Mouse (Mus musculus) neutrophil, adult 5-6 weeks (primary cell): ENCODE data around the gene Ano2. TPM values are rescaled to one million over a fixed set of nuclear protein-coding genes. Genes with fewer than 3 reads are reported as not detected.

Experiments
- ATAC-seq: fragments of 151-379, 151-347 bp; 2 replicates; pipeline ENCODE4 v1.8.0; 2017; ENCODE audit warnings: mild to moderate bottlenecking, moderate TSS enrichment; ENCODE audit not compliant: insufficient number of reproducible peaks, poor library complexity, low FRiP score, severe bottlenecking; ENCODE audit errors: extremely low read depth
- total RNA-seq: library from RNA; stranded (forward); fragments of 200-1000 nt; gene quantifications from 2 replicates; pipeline ENCODE4 v1.2.3, GENCODE M21; 2017

Ano2 gene
- total RNA-seq, 1 experiment from 2014 or later: not detected

GRCm38 (mm10) chr6:125874742-125875141 is 184.5 kb downstream of the Ano2 start:
- ATAC-seq: no peak

DNA sequence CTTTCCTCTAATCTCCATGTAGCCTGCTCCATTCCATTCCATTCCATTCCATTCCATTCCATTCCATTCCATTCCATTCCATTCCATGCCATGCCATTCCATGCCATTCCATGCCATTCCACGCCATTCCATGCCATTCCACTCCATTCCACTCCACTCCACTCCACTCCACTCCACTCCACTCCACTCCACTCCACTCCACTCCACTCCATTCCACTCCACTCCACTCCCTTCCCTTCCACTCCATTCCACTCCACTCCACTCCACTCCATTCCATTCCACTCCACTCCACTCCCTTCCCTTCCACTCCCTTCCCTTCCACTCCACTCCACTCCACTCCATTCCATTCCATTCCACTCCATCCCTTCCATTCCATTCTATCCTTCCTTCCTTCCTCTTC is 186.7 kb downstream of the Ano2 start:
- ATAC-seq: no peak

- no peak for ATAC-seq
Measured at GRCm38 (mm10) chr6:125878671-125879070, 188.5 kb downstream of the Ano2 start.

DNA sequence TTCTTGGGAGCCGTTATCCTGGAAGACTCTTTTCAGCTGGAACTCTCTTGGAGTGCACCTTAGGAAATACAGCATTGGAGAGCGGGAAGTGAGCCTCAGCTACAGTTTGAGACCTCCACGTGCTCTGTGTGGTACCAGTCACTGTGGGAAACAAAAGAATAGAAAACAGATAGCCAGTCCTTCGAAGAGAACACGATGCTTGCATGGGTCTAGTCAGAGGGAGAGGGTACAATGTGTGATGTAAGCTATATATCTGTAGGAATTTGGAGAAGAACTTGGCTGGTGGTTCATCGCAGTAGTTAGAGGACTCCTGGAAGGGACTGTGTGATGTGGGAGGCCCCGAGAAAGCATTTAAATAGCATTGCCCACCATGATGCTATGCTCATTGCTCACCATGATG is 189.1 kb downstream of the Ano2 start:
- no peak for ATAC-seq

DNA sequence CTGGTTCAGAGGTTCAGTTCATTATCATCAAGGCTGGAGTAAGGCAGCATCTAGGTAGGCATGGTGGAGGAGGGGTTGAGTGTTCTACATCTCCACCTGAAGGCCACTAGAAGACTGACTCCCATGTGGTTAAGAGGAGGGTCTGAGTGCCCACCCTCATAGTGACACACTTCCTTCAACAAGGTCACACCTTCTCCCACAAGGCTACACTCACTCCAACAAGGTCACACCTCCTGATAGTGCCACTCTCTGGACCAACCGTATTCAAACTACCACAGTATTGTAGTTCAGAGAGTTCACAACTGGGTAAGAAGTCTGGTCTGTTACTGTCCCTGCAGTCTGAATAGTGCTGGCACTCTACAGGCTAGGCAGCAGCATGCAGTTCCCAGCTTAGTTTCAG is 198.4 kb downstream of the Ano2 start:
- ATAC-seq: no peak

GRCm38 (mm10) chr6:125894340-125894739 is 204.1 kb downstream of the Ano2 start:
- ATAC-seq: no peak

GRCm38 (mm10) chr6:125914446-125914845 is 224.2 kb downstream of the Ano2 start:
- ATAC-seq: no peak

GRCm38 (mm10) chr6:125922746-125923145 is 232.5 kb downstream of the Ano2 start:
- no peak for ATAC-seq

GRCm38 (mm10) chr6:125924979-125925378 is 234.8 kb downstream of the Ano2 start:
- ATAC-seq: no peak

DNA sequence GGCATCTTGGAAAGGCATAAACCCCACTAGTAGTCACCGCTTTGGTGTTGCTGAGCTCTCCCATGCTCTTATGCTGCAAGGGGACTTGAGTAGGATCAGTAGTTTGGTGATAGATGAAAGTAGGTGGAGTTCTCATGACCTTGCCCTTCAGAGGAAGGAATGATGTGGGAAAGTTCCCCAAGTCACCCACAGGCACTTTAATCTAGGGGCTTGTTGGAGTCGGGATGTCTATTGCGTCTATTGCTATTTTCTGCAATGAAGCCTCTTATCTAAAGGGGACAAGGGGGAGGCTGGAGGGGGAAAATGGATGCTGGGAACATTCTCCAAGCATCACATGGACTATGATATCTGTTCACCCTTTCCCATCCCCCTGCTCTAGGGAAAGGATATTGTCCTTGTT is 235.6 kb downstream of the Ano2 start:
- no peak for ATAC-seq

DNA sequence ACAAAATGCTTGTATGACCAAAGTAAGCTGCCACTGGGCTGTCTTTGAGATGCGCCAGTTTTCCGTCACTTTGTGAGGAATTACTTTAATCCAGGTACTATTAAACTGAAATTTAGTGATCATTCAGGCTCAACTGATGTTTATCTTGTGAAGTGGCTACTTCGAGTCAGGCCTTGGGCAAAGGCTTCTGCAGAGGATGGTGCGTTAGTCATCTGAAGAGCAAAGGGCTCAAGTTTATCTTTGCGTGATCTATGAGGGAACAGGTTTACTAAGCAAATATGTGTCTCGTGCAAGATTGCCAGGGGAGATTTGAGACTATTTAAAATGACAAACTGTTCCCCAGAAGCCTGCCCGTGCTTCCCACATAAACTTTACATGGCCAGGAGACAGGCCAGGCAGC is 241.7 kb downstream of the Ano2 start:
- ATAC-seq: no peak

DNA sequence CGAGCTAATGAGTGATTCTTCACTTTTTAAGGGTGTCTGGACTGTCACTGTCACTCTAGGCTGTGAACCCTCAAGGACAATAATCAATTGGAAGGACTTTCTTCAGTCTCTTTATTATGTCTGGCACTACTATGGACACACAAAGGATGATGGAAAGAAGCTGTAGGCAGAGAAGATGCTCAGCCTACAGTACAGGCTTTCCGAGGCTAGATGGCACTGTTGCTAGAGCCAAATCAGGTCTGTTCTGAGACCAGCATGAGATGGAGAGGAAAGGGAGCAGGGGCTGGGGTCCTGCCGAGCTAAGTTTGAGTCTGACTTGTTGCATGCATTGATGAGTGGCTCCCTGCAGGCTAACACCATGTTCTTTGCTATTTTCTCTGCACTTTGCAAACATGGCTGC is 264.7 kb downstream of the Ano2 start:
- ATAC-seq: no peak

DNA sequence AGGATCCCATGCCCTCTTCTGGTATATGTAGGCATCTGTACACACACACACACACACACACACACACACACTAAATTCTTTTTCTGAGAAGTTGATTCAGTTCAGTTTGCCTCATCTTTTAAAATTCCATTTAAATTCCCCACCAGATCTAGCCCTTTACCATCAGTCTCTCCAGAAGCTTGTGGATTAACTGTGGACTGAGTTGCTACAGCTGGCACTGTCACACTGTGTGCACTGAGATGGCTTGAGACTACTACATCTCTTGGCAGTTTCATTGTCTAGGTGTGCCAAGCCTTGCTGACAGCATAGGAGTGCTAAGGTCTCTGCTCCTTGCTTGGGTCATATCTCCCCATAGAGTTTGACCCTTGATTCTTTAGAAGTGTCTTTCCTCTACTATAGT is 283.3 kb downstream of the Ano2 start:
- ATAC-seq: no peak

DNA sequence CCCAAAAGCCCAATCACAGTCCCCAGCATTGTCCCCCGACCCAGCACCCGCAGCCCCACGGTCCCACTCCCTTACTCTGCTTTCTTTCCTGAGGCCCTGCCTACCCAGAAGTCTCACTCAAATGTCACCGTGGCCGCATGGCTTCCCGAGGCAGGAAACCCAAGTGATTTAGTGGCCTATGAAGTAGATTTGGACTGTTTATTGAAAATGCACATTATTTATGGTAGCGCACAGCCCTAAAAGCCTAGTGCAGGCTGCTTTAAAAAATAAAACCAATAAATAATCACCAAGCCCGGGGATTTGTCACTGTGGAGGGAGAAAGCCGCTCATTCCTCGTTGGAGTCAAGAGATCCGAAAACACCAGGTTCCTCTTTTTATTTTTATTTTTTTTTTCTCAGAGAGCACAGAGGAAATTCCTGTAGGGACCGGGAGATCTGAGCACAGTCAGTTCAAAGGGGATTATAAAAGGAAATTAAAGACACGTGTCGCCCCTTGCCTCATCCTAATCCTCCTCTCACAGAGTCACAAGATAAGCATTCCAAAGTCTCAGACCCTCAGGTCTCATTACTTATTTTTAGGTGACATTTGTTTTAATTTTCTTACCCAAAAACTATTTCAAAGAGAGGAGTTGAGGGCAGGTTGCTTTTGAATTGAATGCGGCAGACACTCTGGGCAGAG is 285.7 kb downstream of the Ano2 start:
- ATAC-seq: no peak

GRCm38 (mm10) chr6:125979601-125980000 is 289.4 kb downstream of the Ano2 start:
- ATAC-seq: no peak

- no peak for ATAC-seq
Measured at GRCm38 (mm10) chr6:125984050-125984449, 293.8 kb downstream of the Ano2 start.

- ATAC-seq: no peak
Measured at GRCm38 (mm10) chr6:125992731-125993130, 302.5 kb downstream of the Ano2 start.

- ATAC-seq: no peak
Measured at GRCm38 (mm10) chr6:126001797-126002196, 311.6 kb downstream of the Ano2 start.

- ATAC-seq: no peak
Measured at GRCm38 (mm10) chr6:126003002-126003742, 313.0 kb downstream of the Ano2 start.

DNA sequence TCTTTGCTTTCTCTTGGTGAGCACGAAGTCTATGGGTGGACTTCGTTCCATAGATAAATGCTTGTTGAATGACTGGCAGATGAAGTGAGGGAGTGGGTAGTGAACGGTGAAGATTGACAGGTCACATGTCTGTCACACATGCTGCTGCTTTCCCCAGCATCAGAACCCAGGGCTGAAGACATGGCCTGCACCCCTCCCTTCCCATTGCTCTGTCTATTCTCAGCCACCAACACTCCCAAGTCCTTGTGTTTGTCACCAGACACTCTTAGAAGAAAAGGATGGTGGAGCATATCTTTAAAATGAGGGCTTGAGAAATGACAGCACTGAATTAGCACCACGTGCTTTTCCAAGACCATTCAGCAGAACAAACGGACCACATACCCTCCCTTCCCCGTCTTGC is 316.4 kb downstream of the Ano2 start:
- no peak for ATAC-seq

DNA sequence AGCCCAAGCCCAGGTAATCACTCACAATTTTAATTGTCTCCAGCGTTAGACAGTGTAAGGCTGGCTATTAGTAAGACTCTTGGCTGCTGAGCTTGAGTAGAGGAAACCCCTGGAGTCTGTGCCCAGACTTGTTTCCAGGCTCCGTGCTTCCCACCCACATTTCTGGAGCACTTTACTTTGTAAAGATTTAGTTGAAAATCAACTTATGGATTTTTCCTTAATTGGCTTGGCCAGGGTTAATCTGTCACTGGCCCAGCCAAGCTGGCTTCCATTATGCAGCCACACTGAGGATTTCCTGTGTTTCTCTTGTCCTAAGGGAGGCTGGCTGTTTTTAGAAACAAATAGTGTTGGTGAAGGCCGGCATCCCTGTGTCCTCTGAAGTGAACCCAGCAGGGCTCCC is 318.9 kb downstream of the Ano2 start:
- no peak for ATAC-seq
